Mouse (Mus musculus) natural killer cell, adult 2 months (primary cell): ENCODE measurements around the gene Efcc1.

ENCODE experiments used
- DNase-seq, 2 experiments: peaks; one replicate each; pipeline ENCODE4 v3.0.0; 2022; ENCODE audit warnings: low spot score in 2 of 2

Gene Efcc1

DNA sequence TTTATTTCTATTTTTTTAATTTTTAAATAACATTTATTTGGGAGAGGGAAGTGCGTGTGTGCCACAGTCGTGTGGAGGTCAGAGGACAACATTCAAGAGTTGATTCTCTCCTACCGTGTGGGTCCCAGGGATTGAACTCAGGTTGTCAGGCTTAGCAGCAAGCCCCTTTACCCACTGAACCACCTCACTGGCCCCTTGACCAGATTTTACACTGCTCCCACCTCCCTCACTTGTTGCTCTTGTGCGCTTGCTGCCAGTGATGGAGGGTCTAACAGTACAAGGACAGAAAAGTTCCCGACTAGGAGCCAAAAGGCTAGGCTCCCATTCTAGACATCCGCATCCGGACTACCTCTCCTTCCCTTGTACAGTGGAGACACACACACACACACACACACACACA, 74.8 kb downstream of the Efcc1 start:
- no peak for DNase-seq
